Mouse (Mus musculus) left cerebral cortex, adult 18-20 months (tissue): ENCODE results near the gene Hist1h2bf. TPM values are rescaled to one million over a fixed set of nuclear protein-coding genes. Genes with fewer than 3 reads are reported as not detected.
"Not testable (repeated sequence)": the region's sequence is repeated elsewhere in the genome, so short reads cannot be mapped to it uniquely, and the experiment has no call there.

Source experiments
- DNase-seq, 2 experiments: peaks; one replicate each; pipeline ENCODE4 v3.0.0; 2021 to 2022; ENCODE audit warnings: low spot score in 2 of 2, mixed read lengths in 1 of 2
- long read RNA-seq, 2 experiments: library from polyadenylated mRNA; stranded (forward); transcript quantifications; one replicate each; pipeline ENCODE4 v2.0.0; 2021
- total RNA-seq, 2 experiments: library from RNA; stranded (reverse); gene quantifications; 2 replicates each; pipeline ENCODE4 v1.2.3; 2021

The Hist1h2bf gene
- 10 to 100 TPM; 14.7 to 26.1 TPM for total RNA-seq
- long read RNA-seq, experiment 1: 0 reads
- long read RNA-seq, experiment 2: 0 reads

- DNase-seq: peak; percentile 79 to 89
Observed at GRCm38 (mm10) chr13:23573898-23574524, at the start of gene Hist1h2bf, which contains the start of gene Hist1h2ad. Hist1h2bf (minus strand) TSS chr13:23574196. Hist1h2ad (plus strand) TSS chr13:23574381.

- DNase-seq: no peak
Observed at GRCm38 (mm10) chr13:23622861-23623450, 49.0 kb upstream of the Hist1h2bf start.

- DNase-seq: peak; percentile 86 to 91
Observed at GRCm38 (mm10) chr13:23622175-23622671, 48.2 kb upstream of the Hist1h2bf start, which contains the start of gene Hist1h1e. Hist1h1e (minus strand) TSS chr13:23622558.

GRCm38 (mm10) chr13:23621532-23622174, 47.7 kb upstream of the Hist1h2bf start:
- peak; percentile 54 to 63 for DNase-seq

GRCm38 (mm10) chr13:23620733-23621531, 46.9 kb upstream of the Hist1h2bf start, which contains the start of gene Hist1h2be:
Hist1h2be (minus strand) TSS chr13:23621124.
- peak; percentile 52 to 62 for DNase-seq

GRCm38 (mm10) chr13:23620056-23620732, 46.2 kb upstream of the Hist1h2bf start:
- no peak for DNase-seq

- DNase-seq: no peak
Observed at GRCm38 (mm10) chr13:23611638-23612037, 37.6 kb upstream of the Hist1h2bf start.

- DNase-seq: no peak
Observed at GRCm38 (mm10) chr13:23610393-23610792, 36.4 kb upstream of the Hist1h2bf start.

- no peak for DNase-seq
Observed at GRCm38 (mm10) chr13:23609844-23610243, 35.8 kb upstream of the Hist1h2bf start.

- no peak for DNase-seq
Observed at GRCm38 (mm10) chr13:23609209-23609608, 35.2 kb upstream of the Hist1h2bf start.

- DNase-seq: no peak
Observed at GRCm38 (mm10) chr13:23605052-23605451, 31.1 kb upstream of the Hist1h2bf start.

GRCm38 (mm10) chr13:23604452-23604851, 30.5 kb upstream of the Hist1h2bf start:
- no peak for DNase-seq

GRCm38 (mm10) chr13:23603182-23603699, 29.2 kb upstream of the Hist1h2bf start:
- no peak for DNase-seq

GRCm38 (mm10) chr13:23597957-23598356, 24.0 kb upstream of the Hist1h2bf start:
- DNase-seq: peak; percentile 77 to 81

- no peak for DNase-seq
Observed at GRCm38 (mm10) chr13:23595622-23596372, 21.8 kb upstream of the Hist1h2bf start.

GRCm38 (mm10) chr13:23595185-23595584, 21.2 kb upstream of the Hist1h2bf start:
- DNase-seq: no peak

GRCm38 (mm10) chr13:23593051-23593770, 19.2 kb upstream of the Hist1h2bf start:
- DNase-seq: no peak

GRCm38 (mm10) chr13:23592614-23593013, 18.6 kb upstream of the Hist1h2bf start:
- DNase-seq: no peak

GRCm38 (mm10) chr13:23591886-23592285, 17.9 kb upstream of the Hist1h2bf start:
- not testable (repeated sequence) for DNase-seq
